Mouse (Mus musculus): Measurements from ENCODE around the gene Rin2.
"Not testable (repeated sequence)": the region's sequence is repeated elsewhere in the genome, so short reads cannot be mapped to it uniquely, and the experiment has no call there.

Rin2 gene

DNA sequence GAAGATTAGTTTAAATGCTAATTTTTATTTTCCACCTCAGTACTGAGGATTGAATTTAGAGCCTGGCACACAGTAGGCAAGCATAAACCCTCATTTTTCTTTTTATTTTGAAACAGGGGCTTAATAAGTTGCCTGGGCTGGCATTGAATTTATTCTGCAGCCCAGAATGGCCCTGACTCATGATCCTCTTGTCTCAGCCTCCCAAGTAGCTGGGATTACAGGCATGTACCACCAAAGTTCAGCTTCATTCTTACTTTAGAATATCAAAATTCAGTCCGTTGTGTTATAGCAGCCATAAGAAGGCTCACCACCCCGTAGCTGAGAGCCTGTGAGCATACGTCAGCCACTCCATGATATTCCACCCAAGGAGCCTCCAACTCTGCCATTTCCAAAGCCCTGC, 191.2 kb downstream of the Rin2 start:
- no peak for DNase-seq

DNA sequence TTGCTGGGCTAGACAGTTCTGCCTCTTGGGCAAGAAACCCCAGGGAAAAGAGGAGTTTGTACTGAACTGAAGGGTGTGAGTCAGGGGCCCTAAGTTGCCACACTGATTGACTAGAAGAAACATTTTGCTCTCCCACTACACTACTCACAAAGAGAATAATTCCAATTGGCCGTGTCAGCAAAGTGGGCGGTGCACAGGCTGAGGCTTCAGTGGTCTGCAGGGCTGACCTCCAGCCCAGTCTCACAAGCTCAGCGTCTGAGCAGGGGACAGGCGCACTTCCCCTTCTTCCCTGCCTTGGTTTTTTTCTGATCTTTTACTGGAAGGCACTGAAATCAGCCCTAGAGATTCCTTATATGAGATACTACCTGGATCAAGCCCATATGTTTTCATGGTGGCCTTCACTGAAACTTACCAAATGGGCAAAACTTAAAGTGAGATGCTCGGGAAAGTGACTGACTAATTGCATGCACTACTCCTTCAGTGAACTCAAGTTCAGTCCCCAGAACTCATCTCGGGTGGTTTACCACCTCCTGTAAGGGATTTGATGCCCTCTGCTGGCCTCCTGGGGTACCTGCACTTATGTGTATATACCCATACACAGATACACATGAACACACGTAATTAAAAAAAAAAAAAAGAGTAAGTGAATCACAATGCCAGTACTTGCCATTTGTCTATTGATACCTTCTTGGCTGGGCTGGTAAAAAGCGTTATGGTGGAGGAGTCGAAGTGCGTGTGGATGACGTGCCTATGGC, 191.9 kb downstream of the Rin2 start:
- no peak for DNase-seq

DNA sequence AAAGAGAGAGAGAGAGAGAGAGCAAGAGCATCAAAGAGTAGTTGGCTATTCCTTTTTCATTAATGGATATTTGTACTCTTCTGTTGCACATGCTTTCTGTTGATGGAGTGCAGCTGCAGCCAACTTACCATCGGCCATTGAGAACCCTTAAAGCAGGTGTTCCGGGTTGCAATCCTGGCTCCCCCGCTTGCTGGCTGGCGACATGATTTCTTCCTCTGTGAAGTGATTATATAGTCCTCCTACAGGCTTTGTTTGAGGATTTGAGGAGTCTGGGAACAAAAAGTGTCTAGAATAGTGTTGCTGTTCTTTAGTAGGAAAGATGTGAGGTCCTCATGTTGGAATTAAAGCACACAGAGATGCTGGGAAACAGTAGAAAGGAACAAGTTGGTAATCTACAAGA, 196.3 kb downstream of the Rin2 start:
- no peak for DNase-seq

DNA sequence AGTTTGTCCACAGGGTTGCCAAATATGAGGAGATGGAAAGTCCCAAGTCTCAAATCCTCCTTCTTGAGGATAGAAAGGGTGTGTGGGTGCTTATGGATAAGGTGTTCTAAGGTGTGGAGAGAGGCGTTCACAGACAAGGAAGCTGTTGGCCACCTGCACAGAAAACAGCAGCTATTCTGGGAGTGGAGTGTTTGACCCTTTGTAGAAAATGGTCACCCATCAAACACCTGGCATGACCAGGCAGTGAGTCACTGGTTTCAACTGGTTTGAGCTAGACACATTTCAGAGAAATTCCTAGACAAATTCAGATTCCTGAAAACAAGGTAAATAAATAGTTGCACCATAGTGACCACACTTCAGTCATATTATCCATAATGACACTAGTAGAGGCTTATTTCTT, 197.1 kb downstream of the Rin2 start:
- DNase-seq: no peak

GRCm38 (mm10) chr2:145873953-145874352, 198.9 kb downstream of the Rin2 start:
- no peak for DNase-seq

- DNase-seq: no peak
Observed at GRCm38 (mm10) chr2:145874879-145875482, 200.0 kb downstream of the Rin2 start.

DNA sequence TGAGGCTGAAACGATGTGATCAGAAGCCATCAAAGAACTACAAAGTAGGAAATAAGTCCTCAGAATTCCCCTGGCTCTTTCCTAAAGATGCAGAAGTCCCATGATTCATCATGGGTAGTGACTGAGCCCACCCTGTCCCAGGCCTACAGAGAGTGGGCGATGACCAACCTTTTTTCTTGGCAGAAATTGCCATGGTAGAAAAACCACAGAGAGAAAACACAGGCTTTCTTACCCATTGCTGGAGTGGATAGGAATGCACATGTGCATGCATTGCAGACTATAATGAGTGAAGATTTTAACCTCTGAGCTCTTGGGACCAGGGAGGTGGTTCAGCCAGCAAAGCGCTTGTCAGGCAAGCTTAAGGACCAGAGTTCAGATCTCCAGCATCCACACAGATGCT, 202.2 kb downstream of the Rin2 start:
- DNase-seq: no peak

GRCm38 (mm10) chr2:145880887-145881747, 206.1 kb downstream of the Rin2 start:
- DNase-seq: no peak

DNA sequence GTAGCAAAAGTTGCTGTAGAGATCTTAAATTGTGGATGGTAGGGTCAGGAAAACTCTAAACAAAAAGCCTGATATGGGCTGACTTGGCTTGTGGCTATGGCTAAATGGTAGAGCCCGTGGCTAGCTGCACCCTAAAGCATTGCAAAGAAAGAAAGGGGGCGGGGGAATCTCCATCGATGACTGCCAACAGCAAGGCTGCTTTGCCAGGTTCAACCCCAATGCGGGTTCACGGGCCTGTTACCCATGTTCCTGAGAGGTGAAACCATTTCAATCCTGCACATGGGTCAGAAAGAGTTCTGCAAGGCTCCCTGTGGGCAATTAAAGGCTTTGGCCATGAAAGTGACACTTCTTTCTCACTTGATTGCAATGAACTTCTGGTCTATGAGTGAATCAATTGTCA, 206.9 kb downstream of the Rin2 start:
- DNase-seq: no peak

DNA sequence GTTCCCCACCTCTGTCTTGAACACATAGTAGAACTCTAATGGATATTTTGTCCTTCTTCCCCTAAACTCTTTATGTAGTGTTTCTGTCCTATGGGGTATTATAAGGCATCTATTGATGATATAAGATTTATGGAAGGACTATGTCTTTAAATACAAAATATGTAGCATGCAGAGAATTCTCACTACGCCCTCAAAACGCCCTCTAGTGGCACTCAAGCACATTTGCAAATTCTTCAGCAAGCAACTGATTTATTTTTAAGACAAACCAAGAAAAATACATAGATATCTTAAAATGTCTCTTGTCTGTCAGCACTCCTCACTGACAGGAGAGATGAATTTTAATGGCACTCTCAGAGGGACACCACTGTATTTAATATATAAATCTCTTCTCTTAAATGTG, 207.4 kb downstream of the Rin2 start:
- DNase-seq: no peak

DNA sequence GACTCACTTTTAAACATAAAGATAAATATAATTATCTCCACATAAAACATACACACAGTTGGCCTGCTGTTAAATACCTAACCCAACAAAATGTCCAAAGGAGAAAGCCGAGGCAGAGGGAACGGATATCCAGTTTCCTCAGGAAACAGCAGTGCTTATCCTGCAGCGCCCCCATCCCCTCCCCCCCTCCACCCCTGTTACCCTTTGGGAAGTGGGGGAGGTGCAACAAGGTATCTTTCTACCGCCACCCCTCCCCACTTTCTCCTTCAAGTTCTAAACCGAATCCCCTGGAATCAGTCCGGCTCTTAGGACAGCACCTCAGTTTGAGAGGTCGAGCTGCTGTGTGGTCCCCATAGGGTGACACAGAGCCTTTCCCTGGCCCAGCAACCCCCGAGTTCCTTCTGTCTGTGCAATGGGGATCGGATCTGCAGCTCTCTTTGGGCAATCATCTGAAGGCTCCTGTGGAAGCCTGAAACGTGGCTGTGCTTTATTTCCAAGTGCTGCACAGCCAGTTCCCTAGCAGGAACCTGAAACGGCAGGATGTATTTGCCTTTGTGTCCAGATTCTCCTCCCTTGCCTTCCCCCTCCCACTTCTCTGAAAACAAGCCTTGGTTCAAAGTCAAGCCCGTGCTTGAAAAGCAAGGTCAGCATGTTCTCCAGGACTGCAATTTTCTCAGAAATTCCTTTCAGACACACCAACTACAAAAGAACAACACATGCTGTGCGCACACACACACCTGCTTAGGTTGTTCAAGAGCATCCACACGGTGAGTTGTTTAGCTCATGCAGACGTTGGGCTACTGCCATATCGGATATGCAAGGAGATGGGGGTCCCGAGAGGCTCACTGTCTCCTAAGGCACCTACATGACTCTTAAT, 209.3 kb downstream of the Rin2 start:
- DNase-seq: no peak

- no peak for DNase-seq
Observed at GRCm38 (mm10) chr2:145884913-145885785, 210.1 kb downstream of the Rin2 start.

- no peak for DNase-seq
Observed at GRCm38 (mm10) chr2:145887937-145888765, 213.1 kb downstream of the Rin2 start.

GRCm38 (mm10) chr2:145888766-145889480, 213.9 kb downstream of the Rin2 start:
- no peak for DNase-seq

DNA sequence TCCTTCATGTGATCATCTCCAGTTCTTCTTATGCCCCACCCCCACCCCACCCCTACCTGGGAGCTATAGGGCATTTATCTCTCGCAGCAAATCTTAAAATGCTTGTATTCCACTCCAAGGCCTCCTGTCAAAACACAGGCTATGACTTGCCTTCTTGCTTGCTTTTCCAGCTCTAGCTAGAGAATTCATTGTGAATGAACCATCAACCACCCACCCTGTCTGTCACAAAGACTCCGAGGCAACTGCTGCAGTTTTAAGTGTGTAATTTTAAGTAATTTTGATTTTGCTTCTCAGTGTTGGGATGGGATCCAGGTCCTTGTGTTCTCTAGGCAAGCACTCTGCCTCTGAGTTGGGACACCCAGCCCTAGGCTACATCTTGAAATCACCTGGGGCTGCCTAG, 215.6 kb downstream of the Rin2 start:
- no peak for DNase-seq

GRCm38 (mm10) chr2:145893756-145894155, 218.7 kb downstream of the Rin2 start:
- no peak for DNase-seq

GRCm38 (mm10) chr2:145898106-145898505, 223.1 kb downstream of the Rin2 start:
- no peak for DNase-seq

DNA sequence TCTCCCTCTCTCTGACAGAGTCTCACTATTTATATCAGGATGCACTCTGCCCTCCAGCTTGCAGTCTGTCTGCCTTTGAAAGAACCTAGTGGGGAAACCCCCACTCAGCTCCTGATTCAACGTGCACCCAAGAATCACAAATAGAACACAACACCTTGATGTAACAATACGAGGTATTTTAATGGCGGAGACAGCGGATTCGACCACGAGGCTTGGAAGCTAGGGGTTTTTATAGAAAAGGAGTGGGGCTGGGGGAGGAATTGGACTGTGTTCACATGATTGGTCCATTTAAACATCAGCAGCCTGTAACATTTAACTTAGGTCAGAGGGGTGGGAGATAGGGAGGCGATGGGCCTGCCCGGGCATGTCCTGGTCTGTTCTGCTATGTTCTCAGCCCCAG, 225.3 kb downstream of the Rin2 start:
- DNase-seq: not testable (repeated sequence)

DNA sequence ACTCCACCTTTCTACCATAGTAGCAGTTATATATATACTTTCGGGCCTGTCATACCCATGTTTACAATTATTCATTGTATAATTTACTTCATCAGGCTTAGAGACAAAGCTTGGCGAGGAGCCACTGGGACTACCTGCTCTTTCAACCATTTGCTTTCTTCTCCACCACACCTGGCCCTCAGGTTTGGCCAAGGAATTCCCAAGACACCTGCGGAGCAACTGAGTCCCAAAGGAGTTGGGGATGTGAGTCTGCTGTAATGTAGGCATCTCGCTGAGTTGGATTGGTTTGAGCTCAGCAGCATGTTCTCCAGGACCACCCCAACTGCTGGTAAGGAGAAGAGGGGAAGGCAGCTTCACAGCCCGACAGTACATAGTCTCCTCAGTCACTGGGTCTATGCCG, 226.8 kb downstream of the Rin2 start, which contains the start of gene Naa20:
TSS of gene Naa20 (plus strand) at position 239 of the 400 bp plus-strand sequence.
- no peak for DNase-seq
